In the genomic region with DNA sequence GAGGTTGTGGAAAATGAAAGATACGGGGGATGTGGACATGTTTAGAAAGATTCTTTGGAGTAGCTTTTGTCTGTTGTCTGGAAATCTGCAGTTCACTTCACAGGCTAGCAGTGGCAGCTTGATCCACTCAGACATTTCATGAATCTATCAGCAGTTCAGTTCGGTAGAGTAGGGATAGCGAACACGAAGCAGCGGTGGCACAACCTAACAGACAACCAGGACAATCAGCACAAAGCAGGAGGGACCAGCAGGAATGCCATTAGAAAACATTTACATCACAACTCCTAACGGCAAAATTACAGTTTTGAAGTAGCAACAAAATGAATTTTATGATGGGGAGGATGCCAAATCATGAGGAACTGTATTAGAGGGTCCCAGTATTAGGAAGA, we compare ENCODE assay signal across 8 mouse cellular contexts. TPM values are rescaled to one million over a fixed set of nuclear protein-coding genes. Genes with fewer than 3 reads are reported as not detected.
DNase-seq lines count a peak whose midpoint lies in the region; ATAC-seq and TF ChIP-seq lines count a peak whose summit lies in the region.

No protein-coding gene starts in this region.

- WGBS in heart, adult 2 months, result 65% methylated on average over 6 of the region's 6 CpGs
- WGBS in forebrain, postnatal 0 days, result 70% methylated on average over 6 of the region's 6 CpGs
- 62% methylated on average over 6 of the region's 6 CpGs for WGBS in liver, postnatal 0 days (ENCODE audit: insufficient replicate concordance)

- TF ChIP-seq CTCF in heart, adult 2 months (IDR thresholded peaks at IDR 0.05), result no peak
- no peak for TF ChIP-seq CTCF in E14TG2a.4 (conservative IDR thresholded peaks at IDR 0.05; ENCODE audit: low read length)
- no peak for TF ChIP-seq CTCF in forebrain, postnatal 0 days (IDR thresholded peaks at IDR 0.05; ENCODE audit: low read depth)
- no peak for TF ChIP-seq CTCF in liver, postnatal 0 days (IDR thresholded peaks at IDR 0.05; ENCODE audit: low read depth)

- intact Hi-C loops in heart, adult 2 months (cut with DNase I), result loop anchor here (2.0 kb wide), 1 partner anchor 21 kb away; a partner anchor contains a TSS

- DNase-seq in heart, adult 2 months, result no peak
- no peak for DNase-seq in heart, adult 18-20 months
- no peak for DNase-seq in forebrain, postnatal 0 days
- no peak for DNase-seq in liver, postnatal 0 days
- no peak for DNase-seq in adrenal gland, postnatal 36 days
- DNase-seq in right cerebral cortex, postnatal 36 days (ENCODE audit: low spot score in 2 of 2), result no peak
- DNase-seq in T-cell, adult 2 months (ENCODE audit: low spot score), result no peak

- no peaks in the 10 kb centered on the region for H3K27me3 ChIP-seq in heart, adult 2 months (ENCODE audit: control insufficient read depth, insufficient read depth, low read length)
- no peaks in the 10 kb centered on the region for H3K27me3 ChIP-seq in E14TG2a.4 (ENCODE audit: insufficient read depth, low read length)
- H3K27me3 ChIP-seq in forebrain, postnatal 0 days (ENCODE audit: insufficient read depth, low read length), result no peaks in the 10 kb centered on the region
- no peaks in the 10 kb centered on the region for H3K27me3 ChIP-seq in liver, postnatal 0 days (ENCODE audit: insufficient read depth, low read length)

- no peaks in the 10 kb centered on the region for H3K9me3 ChIP-seq in E14TG2a.4 (ENCODE audit: low read length)
- H3K9me3 ChIP-seq in forebrain, postnatal 0 days (ENCODE audit: low read length), result no peaks in the 10 kb centered on the region
- H3K9me3 ChIP-seq in liver, postnatal 0 days (ENCODE audit: low read length), result no peaks in the 10 kb centered on the region

- H3K4me2 ChIP-seq in forebrain, postnatal 0 days (ENCODE audit: low read depth), result peak overlapping the region; percentile 79
- peak overlapping the region; percentile 94 for H3K4me2 ChIP-seq in liver, postnatal 0 days (ENCODE audit: low read depth, low read length)

- no peak for TF ChIP-seq EP300 in heart, adult 2 months (IDR thresholded peaks at IDR 0.05; ENCODE audit: insufficient read depth, low read depth, low read length)
- TF ChIP-seq EP300 in liver, postnatal 0 days (IDR thresholded peaks at IDR 0.05; ENCODE audit: low read depth), result no peak

- peaks cover 4% of the 10 kb centered on the region for H3K4me1 ChIP-seq in heart, adult 2 months (ENCODE audit: control insufficient read depth, insufficient read depth, low read length)
- H3K4me1 ChIP-seq in E14TG2a.4 (replicated peaks; ENCODE audit: low read depth, low read length), result peaks cover 42% of the 10 kb centered on the region
- peaks cover 14% of the 10 kb centered on the region for H3K4me1 ChIP-seq in forebrain, postnatal 0 days (ENCODE audit: insufficient read depth)
- peaks cover 13% of the 10 kb centered on the region for H3K4me1 ChIP-seq in liver, postnatal 0 days (ENCODE audit: insufficient read depth)

- no peak for ATAC-seq in forebrain, postnatal 0 days
- ATAC-seq in liver, postnatal 0 days, result no peak

- TF ChIP-seq POLR2A in heart, adult 2 months (IDR thresholded peaks at IDR 0.05; ENCODE audit: insufficient read depth, low read depth, low read length), result no peak

- peak overlapping the region; percentile 94 for H3K4me3 ChIP-seq in heart, adult 2 months
- H3K4me3 ChIP-seq in E14TG2a.4 (replicated peaks; ENCODE audit: low read length), result peak overlapping the region; percentile 93
- H3K4me3 ChIP-seq in forebrain, postnatal 0 days (ENCODE audit: low read depth, low read length), result peak overlapping the region; percentile 89
- peak overlapping the region; percentile 79 for H3K4me3 ChIP-seq in liver, postnatal 0 days (ENCODE audit: low read depth, low read length)

- H3K27ac ChIP-seq in heart, adult 2 months, result peak overlapping the region; percentile 95
- H3K27ac ChIP-seq in forebrain, postnatal 0 days (ENCODE audit: low read depth, low read length), result peak overlapping the region; percentile 86
- H3K27ac ChIP-seq in liver, postnatal 0 days (ENCODE audit: low read depth), result peak overlapping the region; percentile 90

- H3K9ac ChIP-seq in heart, adult 2 months (ENCODE audit: low read depth, low read length), result peak overlapping the region; percentile 25; the same call in 1 of the 2 replicates
- no peak overlapping the region for H3K9ac ChIP-seq in forebrain, postnatal 0 days
- peak overlapping the region; percentile 75 for H3K9ac ChIP-seq in liver, postnatal 0 days (replicated peaks)

- H3K79me2 ChIP-seq in heart, adult 2 months (replicated peaks; ENCODE audit: control insufficient read depth, insufficient read depth, low read length), result no peaks in the 10 kb centered on the region

- H3K36me3 ChIP-seq in heart, adult 2 months (ENCODE audit: control insufficient read depth, insufficient read depth, low read length), result 0 out of 2 replicates have a peak, but pooled peaks cover 3% of the 10 kb centered on the region
- H3K36me3 ChIP-seq in E14TG2a.4 (ENCODE audit: insufficient read depth, low read length), result peaks cover 41% of the 10 kb centered on the region
- peaks cover 18% of the 10 kb centered on the region for H3K36me3 ChIP-seq in forebrain, postnatal 0 days (ENCODE audit: insufficient read depth)
- H3K36me3 ChIP-seq in liver, postnatal 0 days (replicated peaks; ENCODE audit: insufficient read depth, low read length), result peaks cover 25% of the 10 kb centered on the region

RNA-seq across cellular contexts. Expression of a gene that starts 0.5 kb away (rescaled TPM):
- total RNA-seq in heart, adult 2 months (2021), result 10 to 100 TPM; 35.4 to 42.3 TPM
- polyA plus RNA-seq in heart, adult 2 months (2012; rRNA removed), result 59.4 and 61.2 TPM in 2 replicates
- 10 to 100 TPM; 38.0 to 38.7 TPM for total RNA-seq in heart, adult 18-20 months (2021)
- total RNA-seq in forebrain, postnatal 0 days (2014; rRNA removed), result 99.6 and 120 TPM in 2 replicates
- 89.3 and 94.0 TPM in 2 replicates for polyA plus RNA-seq in forebrain, postnatal 0 days (2015; fragmentation: Nextera tagmentation; extraction: Ambion mirVana)
- 20.2 and 22.3 TPM in 2 replicates for polyA plus RNA-seq in liver, postnatal 0 days (2015; fragmentation: Nextera tagmentation; extraction: Ambion mirVana)
- total RNA-seq in adrenal gland, postnatal 36 days (2021), result 10 to 100 TPM; 56.3 to 66.1 TPM

RNA-seq across cellular contexts. Expression of a gene that starts 9.5 kb away (rescaled TPM):
- 10 to 100 TPM; 21.8 to 23.1 TPM for total RNA-seq in heart, adult 2 months (2021)
- polyA plus RNA-seq in heart, adult 2 months (2012; rRNA removed), result 24.9 and 30.7 TPM in 2 replicates
- total RNA-seq in heart, adult 18-20 months (2021), result 10 to 100 TPM; 25.7 to 34.7 TPM
- total RNA-seq in forebrain, postnatal 0 days (2014; rRNA removed), result 2.3 and 3.5 TPM in 2 replicates
- polyA plus RNA-seq in forebrain, postnatal 0 days (2015; fragmentation: Nextera tagmentation; extraction: Ambion mirVana), result 2.4 and 3.3 TPM in 2 replicates
- 2.0 and 2.5 TPM in 2 replicates for polyA plus RNA-seq in liver, postnatal 0 days (2015; fragmentation: Nextera tagmentation; extraction: Ambion mirVana)
- total RNA-seq in adrenal gland, postnatal 36 days (2021), result 10 to 100 TPM; 38.7 to 61.5 TPM

RNA-seq across cellular contexts. Expression of a gene that starts 9.7 kb away (rescaled TPM):
- total RNA-seq in heart, adult 2 months (2021), result 1 to 10 TPM; 7.0 to 9.7 TPM
- 17.6 and 18.4 TPM in 2 replicates for polyA plus RNA-seq in heart, adult 2 months (2012; rRNA removed)
- total RNA-seq in heart, adult 18-20 months (2021), result 1 to 10 TPM; 5.7 to 7.6 TPM
- 5.1 and 7.3 TPM in 2 replicates for total RNA-seq in forebrain, postnatal 0 days (2014; rRNA removed)
- 7.5 and 8.1 TPM in 2 replicates for polyA plus RNA-seq in forebrain, postnatal 0 days (2015; fragmentation: Nextera tagmentation; extraction: Ambion mirVana)
- 8.0 and 9.5 TPM in 2 replicates for polyA plus RNA-seq in liver, postnatal 0 days (2015; fragmentation: Nextera tagmentation; extraction: Ambion mirVana)
- total RNA-seq in adrenal gland, postnatal 36 days (2021), result 10 to 100 TPM; 46.9 to 59.1 TPM

RNA-seq across cellular contexts. Expression of a gene that starts 21.8 kb away (rescaled TPM):
- 10 to 100 TPM; 50.3 to 52.5 TPM for total RNA-seq in heart, adult 2 months (2021)
- 54.5 and 90.0 TPM in 2 replicates for polyA plus RNA-seq in heart, adult 2 months (2012; rRNA removed)
- 10 to 100 TPM; 45.0 to 52.1 TPM for total RNA-seq in heart, adult 18-20 months (2021)
- total RNA-seq in forebrain, postnatal 0 days (2014; rRNA removed), result 67.7 and 96.7 TPM in 2 replicates
- polyA plus RNA-seq in forebrain, postnatal 0 days (2015; fragmentation: Nextera tagmentation; extraction: Ambion mirVana), result 47.0 and 54.0 TPM in 2 replicates
- polyA plus RNA-seq in liver, postnatal 0 days (2015; fragmentation: Nextera tagmentation; extraction: Ambion mirVana), result 29.4 and 32.4 TPM in 2 replicates
- 100 to 1,000 TPM; 190 to 201 TPM for total RNA-seq in adrenal gland, postnatal 36 days (2021)

RNA-seq across cellular contexts. Expression of a gene that starts 22.0 kb away (rescaled TPM):
- 10 to 100 TPM; 29.0 to 32.1 TPM for total RNA-seq in heart, adult 2 months (2021)
- 13.1 and 15.6 TPM in 2 replicates for polyA plus RNA-seq in heart, adult 2 months (2012; rRNA removed)
- 10 to 100 TPM; 28.8 to 30.1 TPM for total RNA-seq in heart, adult 18-20 months (2021)
- total RNA-seq in forebrain, postnatal 0 days (2014; rRNA removed), result 71.2 and 86.4 TPM in 2 replicates
- 87.8 and 91.3 TPM in 2 replicates for polyA plus RNA-seq in forebrain, postnatal 0 days (2015; fragmentation: Nextera tagmentation; extraction: Ambion mirVana)
- polyA plus RNA-seq in liver, postnatal 0 days (2015; fragmentation: Nextera tagmentation; extraction: Ambion mirVana), result 43.0 and 45.7 TPM in 2 replicates
- 10 to 100 TPM; 88.0 to 88.6 TPM for total RNA-seq in adrenal gland, postnatal 36 days (2021)
